Comparison of ENCODE assay signal across 11 mouse cellular contexts in the genomic region with DNA sequence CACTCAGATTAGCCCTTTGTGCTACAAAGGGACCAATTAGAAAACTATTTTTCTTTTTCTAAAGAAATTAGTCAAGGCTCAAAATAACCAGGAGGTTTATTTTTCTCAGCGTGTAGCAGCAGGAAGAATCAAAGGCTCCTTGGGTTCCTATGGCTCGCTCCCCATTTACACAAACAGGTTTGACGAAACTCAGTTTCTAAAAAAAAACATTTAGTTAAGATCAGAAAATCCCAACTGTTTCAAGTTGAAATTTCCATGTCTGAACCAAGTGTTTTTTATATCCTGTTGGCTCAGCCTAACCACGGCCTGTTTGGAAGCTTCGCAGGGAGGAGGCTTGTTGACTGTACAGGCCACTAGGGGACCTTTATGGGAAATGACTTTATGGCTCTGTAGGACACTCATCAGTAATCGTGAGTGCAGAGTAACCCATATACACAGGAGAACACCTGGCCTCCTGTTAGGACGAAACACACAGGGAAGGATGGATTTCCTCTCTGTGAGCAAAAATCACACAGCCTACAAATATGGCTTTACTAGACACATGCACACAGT.
DNase-seq lines count a peak whose midpoint lies in the region; ATAC-seq lines count a peak whose summit lies in the region.
"Had no signal": no experiment of that assay in that cellular context is flagged by ENCODE, and none has a peak within 500 bp of the region (broad histone marks: within the 10 kb centered on the region; RNA-seq: fewer than 3 reads in every experiment).

No protein-coding gene starts in this region.

- H3K27me3 ChIP-seq in kidney, embryonic 15.5 days = no peaks in the 10 kb centered on the region
- no peaks in the 10 kb centered on the region for H3K27me3 ChIP-seq in limb, embryonic 15.5 days
- H3K27me3 ChIP-seq: neural tube, embryonic 12.5 days had no signal

- H3K4me3 ChIP-seq in kidney, embryonic 15.5 days (replicated peaks) = no peak overlapping the region
- H3K4me3 ChIP-seq in limb, embryonic 15.5 days = no peak overlapping the region
- H3K4me3 ChIP-seq: neural tube, embryonic 12.5 days had no signal

- H3K27ac ChIP-seq in kidney, embryonic 15.5 days = 0 out of 2 replicates have a peak overlapping the region, but pooled peaks have one; percentile 14
- H3K27ac ChIP-seq in limb, embryonic 15.5 days = peak overlapping the region; percentile 79
- H3K27ac ChIP-seq: liver, embryonic 14.5 days; neural tube, embryonic 12.5 days had no signal

- no peaks in the 10 kb centered on the region for H3K36me3 ChIP-seq in kidney, embryonic 15.5 days
- H3K36me3 ChIP-seq in limb, embryonic 15.5 days = no peaks in the 10 kb centered on the region
- H3K36me3 ChIP-seq: neural tube, embryonic 12.5 days had no signal

- no peak overlapping the region for H3K4me2 ChIP-seq in kidney, embryonic 15.5 days
- H3K4me2 ChIP-seq in limb, embryonic 15.5 days = no peak overlapping the region
- H3K4me2 ChIP-seq: neural tube, embryonic 12.5 days had no signal

- no peak for ATAC-seq in kidney, embryonic 15.5 days (replicated peaks; ENCODE audit: low FRiP score)
- no peak; the same call in 1 of the 2 replicates for ATAC-seq in limb, embryonic 15.5 days (ENCODE audit: insufficient number of reproducible peaks, low FRiP score, low TSS enrichment, low read depth)

- no peaks in the 10 kb centered on the region for H3K9me3 ChIP-seq in kidney, embryonic 15.5 days (replicated peaks)
- no peaks in the 10 kb centered on the region for H3K9me3 ChIP-seq in limb, embryonic 15.5 days
- H3K9me3 ChIP-seq: neural tube, embryonic 12.5 days had no signal

- peaks cover 22% of the 10 kb centered on the region for H3K4me1 ChIP-seq in kidney, embryonic 15.5 days
- H3K4me1 ChIP-seq in limb, embryonic 15.5 days = peaks cover 40% of the 10 kb centered on the region
- H3K4me1 ChIP-seq: neural tube, embryonic 12.5 days had no signal

- WGBS in kidney, embryonic 15.5 days = 38% methylated on average over 7 of the region's 7 CpGs
- WGBS in limb, embryonic 15.5 days = 13% methylated on average over 7 of the region's 7 CpGs

- no peak for DNase-seq in kidney, adult 9 months
- peak; percentile 26 for DNase-seq in brain, embryonic 18.5 days (ENCODE audit: low read depth, low spot score)
- DNase-seq in fat pad, adult 2 months (ENCODE audit: extremely low read depth, low read depth, low spot score) = peak; percentile 67
- DNase-seq in MN1 (ENCODE audit: low spot score) = no peak
- no peak for DNase-seq in gastrocnemius, postnatal 4 days (ENCODE audit: low spot score in 2 of 2)
- DNase-seq in kidney, postnatal 14 days = no peak
- DNase-seq: thymus, postnatal 14 days had no signal

- no peak overlapping the region for H3K9ac ChIP-seq in kidney, embryonic 15.5 days
- no peak overlapping the region for H3K9ac ChIP-seq in limb, embryonic 15.5 days
- H3K9ac ChIP-seq: liver, embryonic 14.5 days; neural tube, embryonic 12.5 days had no signal

Comparison
In these comparisons a context has a peak if more than half of its experiments do, and no peak if none do; other contexts are left out.
1. DNase-seq: peak in brain, embryonic 18.5 days (single experiment) and fat pad, adult 2 months (single experiment); none in kidney, adult 9 months (single experiment), MN1 (single experiment), gastrocnemius, postnatal 4 days (0 of 2) and kidney, postnatal 14 days (single experiment).